Mouse (Mus musculus) olfactory bulb, adult 2 months (tissue): Measurements from ENCODE around the gene Tmem270.

ENCODE experiments used
- CTCF ChIP-seq: fragments of 200-500 bp; IDR thresholded peaks from 2 replicates; pipeline ENCODE4 v1.5.1; 2012; ENCODE audit warnings: low read depth, mild to moderate bottlenecking, low read length, moderate library complexity; ENCODE audit not compliant: insufficient read depth
- POLR2A ChIP-seq: fragments of 200-500 bp; IDR thresholded peaks from 2 replicates; pipeline ENCODE4 v1.6.1; 2012; ENCODE audit warnings: mild to moderate bottlenecking, low read depth, low read length, moderate library complexity; ENCODE audit not compliant: insufficient read depth

GRCm38 (mm10) chr5:134944179-134944578 lies 37.6 kb upstream of the Tmem270 start:
- no peak for TF ChIP-seq CTCF
- no peak for TF ChIP-seq POLR2A
